Mouse (Mus musculus) embryonic fibroblast, embryonic 13.5 days (primary cell): Measurements from ENCODE around the gene Ppm1h.

Experiments used
- CTCF ChIP-seq: IDR thresholded peaks from 2 replicates; pipeline ENCODE4 v1.5.1; 2011; ENCODE audit warnings: mild to moderate bottlenecking, control low read depth, low read length, moderate library complexity, borderline replicate concordance; ENCODE audit not compliant: insufficient read depth
- POLR2A ChIP-seq: IDR thresholded peaks from 2 replicates; pipeline ENCODE4 v1.6.1; 2011; ENCODE audit warnings: low read depth, mild to moderate bottlenecking, control low read depth, low read length, moderate library complexity

DNA sequence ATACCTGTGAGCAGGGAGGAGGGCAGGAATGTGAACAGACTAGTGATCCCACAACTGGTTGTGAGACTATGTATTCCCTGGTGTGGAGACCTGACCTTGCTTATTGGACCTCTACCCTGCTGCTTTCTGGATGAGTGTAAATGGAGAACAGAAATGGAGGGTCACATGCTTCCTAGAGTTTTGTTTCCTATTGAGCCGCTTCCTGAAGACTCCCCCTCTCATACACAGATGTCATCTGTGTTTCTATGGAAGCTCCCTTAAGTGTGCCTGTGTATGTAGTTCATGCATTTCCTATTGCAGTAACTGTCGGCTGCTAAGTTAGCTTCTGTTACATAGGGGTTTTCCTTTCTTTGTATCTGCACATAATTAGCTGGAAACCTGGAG, 75.4 kb downstream of the Ppm1h start:
- no peak for TF ChIP-seq POLR2A
- TF ChIP-seq CTCF = no peak
